Mouse (Mus musculus) gastrocnemius, postnatal 4 days (tissue): ENCODE measurements at regions not wholly inside any gene's neighbourhood (a gene's known extent, or its start where the extent isn't known, plus 50 kb on each side); places are given as distances from the start of the nearest gene placed in this dataset.

Source experiments
- DNase-seq, 2 experiments: peaks; one replicate each; pipeline ENCODE4 v3.0.0; 2021 to 2022; ENCODE audit warnings: low spot score in 2 of 2, mixed read lengths in 2 of 2

DNA sequence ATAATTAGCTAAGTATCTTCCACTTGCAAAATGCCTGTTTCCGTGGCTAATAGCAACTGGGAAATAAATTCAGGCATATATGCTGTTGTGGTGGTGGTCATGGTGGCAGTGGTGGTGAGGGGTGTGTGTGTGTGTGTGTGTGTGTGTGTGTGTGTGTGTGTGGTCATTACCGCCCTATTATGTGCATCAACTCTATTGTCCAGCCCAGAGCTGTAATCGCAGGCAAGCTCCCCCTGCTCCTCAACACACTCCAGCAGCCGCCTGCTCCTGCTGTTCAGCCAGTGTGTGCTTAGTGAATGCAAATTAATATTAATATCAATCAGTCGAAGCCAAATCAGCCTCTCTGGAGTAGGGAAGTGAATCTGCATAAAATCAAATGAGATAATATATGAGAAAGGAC, 152.9 kb upstream of the Zic3 start:
- no peak for DNase-seq

DNA sequence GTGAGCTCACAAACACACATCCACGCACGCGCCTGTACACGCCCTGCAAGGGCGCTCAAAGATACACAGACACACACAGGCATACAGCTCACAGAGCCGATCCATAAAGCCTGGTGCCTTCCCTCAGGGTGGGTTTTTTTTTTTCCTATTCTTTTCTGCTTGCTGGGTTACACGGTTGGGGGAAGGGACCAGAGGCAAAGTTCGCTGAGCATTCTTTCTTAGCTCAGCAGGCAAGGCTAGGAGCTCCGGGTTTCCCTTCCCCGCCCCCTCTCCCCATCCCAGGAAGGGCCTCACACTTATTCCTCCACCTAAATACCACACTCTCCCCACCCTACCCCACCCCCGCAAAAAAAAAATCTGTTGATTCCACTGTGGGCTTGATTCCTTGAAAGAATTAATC, 105.8 kb upstream of the Zic3 start:
- DNase-seq = no peak

DNA sequence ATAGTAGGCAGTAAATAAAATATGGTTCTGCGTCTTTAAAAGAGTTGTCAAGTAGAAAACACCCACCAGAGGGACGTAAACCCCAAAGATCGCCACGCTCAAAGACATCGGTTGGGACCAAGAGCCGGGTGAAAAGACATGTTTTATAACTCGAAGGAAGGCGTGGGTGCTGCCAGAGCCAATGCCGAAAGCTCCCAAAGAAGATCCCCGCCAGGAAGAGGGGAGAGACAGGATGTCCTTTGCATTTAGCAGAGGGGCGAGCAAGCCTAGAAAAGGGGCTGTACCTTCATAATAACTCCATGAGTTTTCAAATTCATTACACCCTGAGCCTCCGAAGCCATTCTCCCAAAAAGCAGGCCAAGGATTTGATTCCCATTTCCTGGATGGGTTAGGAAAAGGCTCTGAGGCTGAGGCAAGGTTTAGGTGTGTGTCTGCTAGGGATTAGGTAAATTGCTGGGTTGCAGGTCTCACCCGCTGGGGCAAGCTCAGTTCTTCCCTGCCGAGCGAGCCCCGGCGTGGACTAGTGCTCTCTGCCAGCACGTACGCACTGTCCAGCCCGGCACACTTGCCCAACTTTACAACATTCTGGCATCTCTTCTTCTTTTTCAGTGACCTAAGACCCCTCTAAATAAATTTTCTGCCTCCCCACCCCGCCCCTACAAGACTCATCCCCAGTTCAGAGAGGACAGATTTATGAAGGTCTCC, 104.9 kb upstream of the Zic3 start:
- no peak for DNase-seq

DNA sequence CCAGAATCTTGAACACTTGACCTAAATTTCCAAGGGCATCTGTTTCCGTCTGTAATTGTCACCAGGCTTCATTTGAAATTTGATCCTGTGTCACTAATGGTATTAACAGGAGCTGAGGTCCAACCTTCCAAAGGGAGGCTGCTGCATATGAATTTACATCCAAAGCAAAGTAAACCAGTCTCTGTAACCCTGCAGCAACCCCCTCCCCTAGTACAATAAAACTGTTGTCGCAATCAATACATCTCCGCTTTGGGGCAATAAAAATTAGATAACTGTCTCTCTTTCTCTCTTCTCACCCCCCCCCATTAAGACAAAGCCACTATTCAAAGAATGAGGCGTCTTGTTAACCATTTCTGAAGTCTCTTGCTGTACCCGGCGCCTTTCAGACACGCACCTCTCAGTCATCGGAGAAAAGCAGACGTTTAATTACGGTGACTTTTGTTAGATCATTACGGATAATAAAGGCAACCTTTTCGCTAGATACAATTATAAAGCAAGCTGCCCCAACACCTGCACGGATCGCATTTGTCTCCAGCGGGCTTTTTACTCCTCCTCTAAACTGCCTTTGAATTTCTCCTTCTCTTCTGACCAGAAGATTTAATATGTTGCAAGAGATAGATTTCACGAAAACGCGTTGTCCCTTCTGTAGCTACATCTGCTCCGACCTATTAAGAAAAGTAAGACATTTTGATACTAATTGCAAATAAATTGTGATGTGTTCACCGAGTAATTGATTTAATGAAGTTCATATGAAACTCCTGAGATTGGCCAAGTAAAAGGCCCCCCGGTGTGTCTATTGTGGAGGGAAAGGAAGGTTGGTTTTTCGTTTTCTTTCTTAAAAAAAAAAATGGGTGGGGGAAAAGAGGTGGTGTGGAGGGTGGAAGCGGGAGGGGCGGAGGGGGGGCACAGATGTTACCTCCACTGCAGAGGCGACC, 104.1 kb upstream of the Zic3 start:
- DNase-seq = no peak

- no peak for DNase-seq
Observed at GRCm38 (mm10) chrX:57919886-57920285, 102.6 kb upstream of the Zic3 start.

DNA sequence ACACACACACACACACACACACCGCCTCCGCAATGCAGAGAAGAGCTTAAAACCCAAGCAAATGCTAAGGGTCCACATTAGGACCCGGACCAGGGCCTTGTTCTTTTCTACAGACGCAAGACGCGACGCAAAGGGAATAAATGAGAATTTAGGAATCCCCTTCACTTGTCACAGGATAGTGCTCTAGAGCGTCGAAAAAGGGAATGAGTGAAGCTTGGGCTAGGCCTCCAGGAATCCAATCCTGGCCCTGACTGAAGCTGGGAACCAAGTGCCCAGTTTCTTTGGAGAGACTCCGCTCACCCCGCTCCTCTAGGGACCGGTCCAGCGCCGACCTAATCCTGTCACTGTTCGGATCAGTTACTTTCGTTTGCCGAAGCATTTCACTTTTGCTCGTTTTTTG, 102.1 kb upstream of the Zic3 start:
- no peak for DNase-seq

DNA sequence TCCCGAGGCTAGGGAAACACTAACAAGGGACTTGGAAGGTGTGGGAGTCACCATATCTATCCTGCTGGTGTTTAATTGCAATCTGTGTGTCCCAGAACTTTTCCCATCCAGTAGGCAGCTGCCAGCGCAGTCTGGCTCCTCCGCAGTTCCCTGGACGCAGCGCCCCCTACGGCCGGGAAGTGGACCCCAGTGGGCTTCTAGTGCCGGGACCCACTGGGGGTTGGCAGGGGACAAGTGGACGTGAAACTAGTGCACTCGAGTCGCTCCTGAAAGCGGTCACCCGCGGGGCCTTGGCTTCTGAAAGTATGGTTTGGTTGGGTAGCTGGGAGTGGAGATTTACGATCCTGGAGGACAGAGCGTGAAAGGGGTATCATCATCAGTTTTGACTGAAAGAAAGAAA, 101.2 kb upstream of the Zic3 start:
- DNase-seq = peak in 1 of 2 experiments; percentile 9

DNA sequence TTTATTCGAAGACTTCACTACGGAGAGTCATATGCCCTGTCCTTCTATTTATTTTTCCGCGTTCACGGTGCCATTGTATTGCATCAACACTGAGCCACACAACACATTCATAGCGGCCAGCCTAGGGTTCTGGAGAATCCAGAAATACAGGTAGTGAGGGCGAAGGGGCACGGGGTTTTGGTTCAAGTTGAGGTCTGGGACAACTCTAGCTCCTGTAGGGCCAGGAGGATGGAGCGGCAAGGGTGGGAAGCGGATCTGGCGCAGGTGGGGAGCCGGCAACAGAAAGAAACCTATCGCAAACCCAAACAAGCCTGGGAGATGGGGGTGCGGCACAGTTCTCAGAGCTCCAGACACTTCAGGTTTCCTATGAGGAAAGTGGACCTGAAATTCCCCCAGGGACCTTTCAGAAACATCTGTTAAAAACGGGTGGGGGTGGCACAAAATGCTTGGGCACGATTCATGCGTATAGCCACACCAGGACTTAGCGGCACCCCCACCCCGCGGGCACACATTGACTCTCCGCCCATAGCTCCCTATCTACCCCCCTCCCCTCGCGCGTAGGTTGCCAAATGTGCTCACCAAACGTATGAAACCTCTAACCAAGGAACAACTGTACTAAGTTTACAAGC, 100.6 kb upstream of the Zic3 start:
- no peak for DNase-seq

DNA sequence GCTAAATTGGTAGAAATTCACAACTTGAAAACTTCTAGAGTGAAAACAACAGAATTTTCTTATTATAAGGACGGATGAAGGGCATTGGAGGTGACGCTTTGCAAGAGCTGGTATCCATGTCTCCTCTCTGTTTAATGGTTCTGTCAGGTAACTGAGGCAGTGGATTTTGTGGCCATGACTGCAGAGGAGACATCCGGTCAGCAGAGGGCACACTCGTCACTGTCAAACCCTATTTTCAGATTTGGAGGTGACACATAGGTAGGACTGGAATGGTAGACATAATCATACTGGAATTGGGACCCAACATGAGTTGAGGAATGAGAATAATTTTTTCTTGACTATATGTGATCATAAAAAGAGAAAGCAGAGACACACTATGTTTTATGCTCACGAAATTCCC, 98.7 kb upstream of the Zic3 start:
- no peak for DNase-seq

GRCm38 (mm10) chrX:57935621-57936020, 86.9 kb upstream of the Zic3 start:
- no peak for DNase-seq

GRCm38 (mm10) chrX:57938248-57938836, 84.2 kb upstream of the Zic3 start:
- no peak for DNase-seq

- no peak for DNase-seq
Observed at GRCm38 (mm10) chrX:57950896-57951295, 71.6 kb upstream of the Zic3 start.

DNA sequence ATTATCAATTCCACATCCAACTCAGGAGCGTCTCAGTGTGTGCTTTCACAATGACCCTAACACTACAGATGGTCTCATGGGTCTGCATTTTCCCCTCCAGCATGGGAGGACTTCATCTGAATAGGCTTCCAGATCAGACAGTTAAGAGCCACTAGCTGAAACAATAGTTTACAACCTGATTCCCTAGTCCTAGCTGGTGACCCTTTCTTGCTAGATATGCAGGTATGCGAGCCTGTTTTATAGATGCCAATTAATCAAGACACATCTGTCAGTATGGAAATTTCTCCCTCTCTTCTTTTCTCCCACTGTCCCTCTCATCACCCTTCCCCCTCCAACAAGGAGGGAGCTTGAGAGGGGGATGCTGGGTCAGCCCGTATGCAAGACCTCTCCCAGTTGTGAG, 71.2 kb upstream of the Zic3 start:
- no peak for DNase-seq

DNA sequence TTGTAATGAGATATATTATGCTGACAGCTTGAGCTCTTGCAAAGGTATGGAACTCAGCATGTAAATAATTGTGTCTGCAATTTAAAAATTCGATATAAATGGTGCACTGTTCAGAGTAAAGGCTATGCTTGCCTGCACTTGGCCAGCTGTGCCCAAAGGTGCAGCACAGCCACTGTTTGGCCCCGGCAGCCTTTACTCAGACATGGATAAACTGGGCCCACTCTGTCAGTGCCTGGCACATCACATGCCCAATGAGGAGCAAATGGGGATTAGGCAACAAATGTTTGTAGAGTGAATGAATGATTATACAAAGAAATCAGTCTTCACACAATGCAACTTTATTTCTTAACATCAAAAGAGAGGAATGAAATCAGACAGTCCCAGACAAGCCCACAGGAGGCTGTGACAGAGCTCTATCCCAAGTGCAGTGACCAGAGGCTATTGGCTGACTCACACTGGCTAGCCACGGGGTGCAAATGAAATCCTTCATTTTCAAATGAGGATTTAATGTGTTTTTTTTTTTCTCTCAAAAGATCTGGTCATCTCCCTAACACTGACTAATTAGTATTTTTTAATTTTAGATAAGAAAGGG, 67.8 kb upstream of the Zic3 start:
- DNase-seq = no peak
